Mouse (Mus musculus): ENCODE measurements at regions not wholly inside any gene's neighbourhood (a gene's known extent, or its start where the extent isn't known, plus 50 kb on each side); places are given as distances from the start of the nearest gene placed in this dataset.
A peak's percentile ranks its signal among the peaks of the same experiment; 100 is the strongest.

- no peak for DNase-seq (ENCODE audit: low spot score)
These were observed 69.2 kb downstream of the Gpr65 start for GRCm38 (mm10) chr12:98337644-98338043.

GRCm38 (mm10) chr12:98339536-98339935 is 71.1 kb downstream of the Gpr65 start:
- DNase-seq (ENCODE audit: low spot score) = no peak

- DNase-seq (ENCODE audit: low spot score) = peak; percentile 10
These were observed 73.7 kb downstream of the Gpr65 start for GRCm38 (mm10) chr12:98342158-98342557.

GRCm38 (mm10) chr12:98343653-98344052 is 75.2 kb downstream of the Gpr65 start:
- no peak for DNase-seq (ENCODE audit: low spot score)

GRCm38 (mm10) chr12:98347056-98347455 is 78.6 kb downstream of the Gpr65 start:
- no peak for DNase-seq (ENCODE audit: low spot score)

- DNase-seq (ENCODE audit: low spot score) = peak; percentile 38
These were observed 79.3 kb downstream of the Gpr65 start for GRCm38 (mm10) chr12:98347550-98348318.

- no peak for DNase-seq (ENCODE audit: low spot score)
These were observed 81.6 kb downstream of the Gpr65 start for GRCm38 (mm10) chr12:98349864-98350643.

GRCm38 (mm10) chr12:98352401-98352800 is 84.0 kb downstream of the Gpr65 start:
- DNase-seq (ENCODE audit: low spot score) = no peak

- no peak for DNase-seq (ENCODE audit: low spot score)
These were observed 86.1 kb downstream of the Gpr65 start for GRCm38 (mm10) chr12:98354545-98354944.

- no peak for DNase-seq (ENCODE audit: low spot score)
These were observed 99.1 kb downstream of the Gpr65 start for GRCm38 (mm10) chr12:98367583-98367982.

GRCm38 (mm10) chr12:98370771-98371170 is 102.3 kb downstream of the Gpr65 start:
- DNase-seq (ENCODE audit: low spot score) = no peak

GRCm38 (mm10) chr12:98375214-98375910 is 106.9 kb downstream of the Gpr65 start:
- DNase-seq (ENCODE audit: low spot score) = no peak
